ENCODE assay signal across 17 mouse cellular contexts in genomic region chr13:48822871-48823270, GRCm38 (mm10). TPM values are rescaled to one million over a fixed set of nuclear protein-coding genes. Genes with fewer than 3 reads are reported as not detected.
A peak's percentile ranks its signal among the peaks of the same experiment; 100 is the strongest.
DNase-seq lines count a peak whose midpoint lies in the region; ATAC-seq lines count a peak whose summit lies in the region.
"Had no signal": no experiment of that assay in that cellular context is flagged by ENCODE, and none has a peak within 500 bp of the region (broad histone marks: within the 10 kb centered on the region; RNA-seq: fewer than 3 reads in every experiment).

No protein-coding gene starts in this region.

- ATAC-seq in megakaryocyte progenitor cell, adult 5-6 weeks (replicated peaks; ENCODE audit: poor library complexity), result no peak
- ATAC-seq: forebrain, postnatal 0 days; intestine, postnatal 0 days; midbrain, embryonic 13.5 days had no signal

- DNase-seq in kidney, adult 11 months, result peak; percentile 73
- DNase-seq in kidney, postnatal 4 days, result no peak
- peak; percentile 30 to 52 for DNase-seq in kidney, postnatal 25 days
- DNase-seq in kidney, postnatal 14 days, result no peak
- DNase-seq in adrenal gland, postnatal 14 days, result peak; percentile 81
- DNase-seq in c-Kit-positive CD71-positive TER-119-positive erythroid progenitor cells, embryonic 14.5 days (ENCODE audit: low spot score), result no peak
- DNase-seq: cerebellum, adult 11-12 months; cerebellum, postnatal 10 days; forebrain, postnatal 0 days; heart, adult 2 months; heart, postnatal 4 days; right cerebral cortex, postnatal 4 days; thymus, adult 2 months; thymus, postnatal 36 days had no signal

RNA-seq across cellular contexts. Expression of gene Phf2, which starts 48.0 kb away (rescaled TPM):
- 39.4 and 43.0 TPM in 2 replicates for total RNA-seq in adrenal gland, postnatal 14 days (2021)
- 21.6 and 22.1 TPM in 2 replicates for total RNA-seq in megakaryocyte progenitor cell, adult 5-6 weeks (2015)
- total RNA-seq in megakaryocyte progenitor cell, adult 5-6 weeks (2017), result 7.5 and 9.1 TPM in 2 replicates

Comparison
In these comparisons a context has a peak if more than half of its experiments do, and no peak if none do; other contexts are left out.
1. DNase-seq: peak in kidney, adult 11 months (single experiment), kidney, postnatal 25 days (2 of 2) and adrenal gland, postnatal 14 days (single experiment); none in kidney, postnatal 4 days (0 of 2), kidney, postnatal 14 days (single experiment) and c-Kit-positive CD71-positive TER-119-positive erythroid progenitor cells, embryonic 14.5 days (single experiment).